Mouse (Mus musculus) heart, postnatal 0 days (tissue): ENCODE data around the gene Bloc1s3.

Experiments used
- CTCF ChIP-seq: IDR thresholded peaks from 2 replicates; pipeline ENCODE4 v1.5.1; 2016; ENCODE audit warnings: antibody characterized with exemption, control low read depth, low read depth
- EP300 ChIP-seq: IDR thresholded peaks from 2 replicates; pipeline ENCODE4 v1.6.1; 2016; ENCODE audit warnings: antibody characterized with exemption, low read depth

GRCm38 (mm10) chr7:19541681-19542154, 33.6 kb upstream of the Bloc1s3 start:
- TF ChIP-seq CTCF (no peak), EP300 (no peak)
